Mouse (Mus musculus): ENCODE results near the gene Ppp1r1c. TPM values are rescaled to one million over a fixed set of nuclear protein-coding genes. Genes with fewer than 3 reads are reported as not detected.

Gene Ppp1r1c
- polyA plus RNA-seq (2014; fragmentation: Illumina TruSeq; extraction: RNeasy Lipid Tissue Mini Kit (QIAGEN cat#74804); ENCODE audit: low replicate concordance) = not detected

DNA sequence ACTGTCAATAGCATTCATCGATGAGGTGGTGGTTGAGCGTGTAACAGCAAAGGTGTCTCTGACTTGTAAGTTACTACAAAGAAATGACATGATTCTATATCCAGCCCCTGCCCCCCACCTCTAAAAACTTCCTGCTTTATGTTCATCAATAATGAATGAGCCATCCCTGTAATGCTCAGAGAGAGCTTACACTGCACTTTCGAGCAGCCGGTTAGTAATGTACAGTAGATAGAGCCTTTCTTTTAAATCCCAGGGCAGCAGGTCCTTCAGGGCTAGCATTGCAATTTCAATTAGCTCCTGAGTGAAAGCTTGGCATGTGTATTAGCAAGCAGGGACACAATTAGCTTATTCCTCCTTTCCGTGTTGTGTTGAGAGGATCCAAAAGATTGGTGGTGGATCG, at the start of gene Ppp1r1c:
Gene Ppp1r1c, plus strand, starts transcription at position 206 of the 400 bp plus-strand sequence.

Other genes starting within 250 kb of the Ppp1r1c start
- gene Itprid2, start 72.4 kb upstream of the Ppp1r1c start, polyA plus RNA-seq (2014; fragmentation: Illumina TruSeq; extraction: RNeasy Lipid Tissue Mini Kit (QIAGEN cat#74804); ENCODE audit: low replicate concordance) = 71.3 TPM

Measured in small intestine, adult 10 weeks (tissue).